Mouse (Mus musculus): ENCODE measurements at regions not wholly inside any gene's neighbourhood (a gene's known extent, or its start where the extent isn't known, plus 50 kb on each side); places are given as distances from the start of the nearest gene placed in this dataset.

DNA sequence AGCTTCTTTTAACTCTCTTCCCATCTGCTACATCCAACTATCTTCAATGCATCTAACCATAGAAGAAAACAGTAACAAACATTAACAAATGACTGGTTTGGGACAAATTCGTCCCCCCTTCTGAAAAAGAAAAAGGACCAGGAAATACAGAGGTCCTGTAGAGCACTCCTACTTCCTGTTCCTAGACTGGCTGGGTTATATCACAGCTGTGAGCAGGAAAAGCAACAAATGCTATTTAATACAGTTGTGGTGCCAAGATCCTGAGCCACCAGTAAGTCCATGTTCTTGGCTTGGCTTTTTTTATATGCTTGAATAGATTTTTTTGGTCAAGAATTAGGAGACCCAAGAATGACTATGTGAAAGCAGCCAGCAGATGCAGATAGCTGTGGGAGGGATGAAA, 62.8 kb upstream of the Tmem164 start:
- intact Hi-C loops (cut with DNase I), result no loop called here
- no peak for DNase-seq (ENCODE audit: low spot score in 2 of 2)

DNA sequence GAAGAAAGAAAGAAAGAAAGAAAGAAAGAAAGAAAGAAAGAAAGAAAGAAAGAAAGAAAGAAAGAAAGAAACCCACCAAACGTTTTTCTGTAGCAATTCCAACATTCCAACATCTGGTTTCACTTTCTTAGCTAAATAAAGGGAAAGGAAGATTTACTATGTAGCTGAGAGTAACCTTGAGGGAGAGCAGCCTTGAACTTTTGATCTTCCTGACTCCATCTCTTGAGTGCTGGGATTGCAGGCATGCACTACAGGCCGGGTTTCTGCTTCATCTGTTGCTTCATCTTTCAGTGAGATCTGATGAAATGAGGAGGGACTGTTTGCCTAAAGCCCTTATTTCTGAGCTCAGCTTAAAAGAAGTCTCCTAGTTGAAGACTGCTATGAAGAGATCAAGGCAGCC, 57.8 kb upstream of the Tmem164 start:
- intact Hi-C loops (cut with DNase I), result no loop called here
- no peak for DNase-seq (ENCODE audit: low spot score in 2 of 2)

GRCm38 (mm10) chrX:142623882-142624281, 57.3 kb upstream of the Tmem164 start:
- intact Hi-C loops (cut with DNase I), result no loop called here
- DNase-seq (ENCODE audit: low spot score in 2 of 2), result no peak
